Mouse (Mus musculus) T-cell, adult 2 months (primary cell): ENCODE data around the gene Aifm2.

Experiments
- DNase-seq: peaks from one replicate; pipeline ENCODE4 v3.0.0; 2022; ENCODE audit warnings: low spot score

Gene Aifm2

GRCm38 (mm10) chr10:61766806-61767205, 51.7 kb downstream of the Aifm2 start:
- no peak for DNase-seq

- no peak for DNase-seq
Measured at GRCm38 (mm10) chr10:61781461-61782128, 66.5 kb downstream of the Aifm2 start.

- DNase-seq = no peak
Measured at GRCm38 (mm10) chr10:61782799-61783611, 67.9 kb downstream of the Aifm2 start.

GRCm38 (mm10) chr10:61783621-61784251, 68.7 kb downstream of the Aifm2 start, which contains the start of gene H2afy2:
TSS of gene H2afy2 (minus strand) at chr10:61784147.
- DNase-seq = no peak

- DNase-seq = no peak
Measured at GRCm38 (mm10) chr10:61784414-61784813, 69.4 kb downstream of the Aifm2 start.

- no peak for DNase-seq
Measured at GRCm38 (mm10) chr10:61787541-61788313, 72.7 kb downstream of the Aifm2 start.

- no peak for DNase-seq
Measured at GRCm38 (mm10) chr10:61788499-61788898, 73.4 kb downstream of the Aifm2 start.
